Mouse (Mus musculus): ENCODE measurements around the gene Sox1.

- TF ChIP-seq POLR2A (IDR thresholded peaks at IDR 0.05; ENCODE audit: extremely low read depth, insufficient read depth, low read length) (no peak), CTCF (IDR thresholded peaks at IDR 0.05; ENCODE audit: extremely low read depth, insufficient read depth, low read length) (no peak)
These were observed 3.5 kb upstream of the Sox1 start for GRCm38 (mm10) chr8:12391366-12392250.
